Mouse (Mus musculus) spleen, adult 10 weeks (tissue): ENCODE results near the gene Vmn1r26. TPM values are rescaled to one million over a fixed set of nuclear protein-coding genes. Genes with fewer than 3 reads are reported as not detected.

Experiments
- polyA plus RNA-seq: library from polyadenylated mRNA; stranded (reverse); fragments of 350-450 nt; fragmentation: Illumina TruSeq; extraction: RNeasy Lipid Tissue Mini Kit (QIAGEN cat#74804); gene quantifications from one replicate; pipeline ENCODE4 v1.2.3, GENCODE M21; 2015; ENCODE audit warnings: low replicate concordance; ENCODE audit not compliant: insufficient read depth

The Vmn1r26 gene
- not detected for polyA plus RNA-seq

GRCm38 (mm10) chr6:58015059-58015458, at the start of gene Vmn1r26:
TSS of gene Vmn1r26 (minus strand) at chr6:58015159.

DNA sequence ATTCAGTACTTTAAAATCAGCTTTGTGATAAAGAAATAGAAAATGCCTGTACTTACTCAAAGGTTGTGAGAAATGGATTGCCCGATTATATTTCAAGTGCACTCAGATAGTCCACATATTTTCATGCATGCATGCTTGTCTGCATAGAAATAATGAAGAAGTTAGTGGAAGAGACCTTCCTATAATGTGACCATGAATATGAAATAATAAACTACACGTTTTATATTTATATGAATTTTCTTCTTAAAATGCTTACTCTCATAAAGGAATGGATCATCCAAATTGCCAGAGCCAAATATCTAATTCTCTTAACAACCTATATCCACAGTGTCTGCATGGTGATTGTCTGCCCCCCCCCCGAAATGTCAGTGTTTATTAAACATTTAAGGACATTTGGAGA, 34.2 kb downstream of the Vmn1r26 start, which contains the start of gene Vmn1r25:
TSS of gene Vmn1r25 (minus strand) at position 101 of the 400 bp plus-strand sequence.

DNA sequence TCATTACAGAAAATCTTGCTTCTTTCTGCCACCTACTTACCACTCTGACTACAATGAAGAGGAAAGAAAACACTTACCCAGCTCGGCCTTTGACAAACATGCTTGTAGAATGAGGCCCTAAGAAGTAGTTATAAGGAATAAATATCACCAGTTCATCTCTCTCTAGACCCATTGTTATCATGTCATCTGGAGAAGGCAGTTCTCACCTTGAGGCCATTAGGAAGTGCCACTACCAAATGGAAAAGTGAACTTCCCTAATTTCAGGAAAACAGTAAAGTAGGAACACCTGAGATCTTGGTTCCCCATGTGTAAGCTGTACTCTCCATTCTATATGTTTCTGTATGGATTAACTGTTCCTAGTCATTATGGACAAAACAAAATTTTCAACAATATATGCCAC, 53.6 kb downstream of the Vmn1r26 start, which contains the start of gene Vmn1r24:
TSS of gene Vmn1r24 (minus strand) at position 101 of the 400 bp plus-strand sequence.

Other genes with a start within 250 kb of the Vmn1r26 start
- gene Vopp1, start 190.0 kb downstream of the Vmn1r26 start, polyA plus RNA-seq, result 49.1 TPM
- not detected for gene Vmn1r21, start 164.8 kb downstream of the Vmn1r26 start, polyA plus RNA-seq
- not detected for gene Vmn1r22, start 107.1 kb downstream of the Vmn1r26 start, polyA plus RNA-seq
- not detected for gene Vmn1r23, start 88.3 kb downstream of the Vmn1r26 start, polyA plus RNA-seq
- not detected for gene Vmn1r24, start 53.7 kb downstream of the Vmn1r26 start, polyA plus RNA-seq
- gene Vmn1r25, start 34.3 kb downstream of the Vmn1r26 start, polyA plus RNA-seq, result not detected
- gene Vmn1r27, start 203.7 kb upstream of the Vmn1r26 start, polyA plus RNA-seq, result not detected
- not detected for gene Vmn1r28, start 246.9 kb upstream of the Vmn1r26 start, polyA plus RNA-seq